Mouse (Mus musculus): ENCODE data around the gene Gm595. TPM values are rescaled to one million over a fixed set of nuclear protein-coding genes. Genes with fewer than 3 reads are reported as not detected.

Gm595 gene
- polyA plus RNA-seq, 1 experiment from 2014 or later, result not detected

Other genes with a start within 250 kb of the Gm595 start
- gene Gpr119, start 203.2 kb downstream of the Gm595 start, polyA plus RNA-seq (2015; fragmentation: Nextera tagmentation; extraction: Ambion mirVana), result 0.14 TPM in 1 of 2 replicates, not detected in the other
- gene Rbmx2, start 182.7 kb downstream of the Gm595 start, polyA plus RNA-seq (2015; fragmentation: Nextera tagmentation; extraction: Ambion mirVana), result 14.7 and 14.9 TPM in 2 replicates